ENCODE assay signal across 8 mouse cellular contexts in the genomic region with DNA sequence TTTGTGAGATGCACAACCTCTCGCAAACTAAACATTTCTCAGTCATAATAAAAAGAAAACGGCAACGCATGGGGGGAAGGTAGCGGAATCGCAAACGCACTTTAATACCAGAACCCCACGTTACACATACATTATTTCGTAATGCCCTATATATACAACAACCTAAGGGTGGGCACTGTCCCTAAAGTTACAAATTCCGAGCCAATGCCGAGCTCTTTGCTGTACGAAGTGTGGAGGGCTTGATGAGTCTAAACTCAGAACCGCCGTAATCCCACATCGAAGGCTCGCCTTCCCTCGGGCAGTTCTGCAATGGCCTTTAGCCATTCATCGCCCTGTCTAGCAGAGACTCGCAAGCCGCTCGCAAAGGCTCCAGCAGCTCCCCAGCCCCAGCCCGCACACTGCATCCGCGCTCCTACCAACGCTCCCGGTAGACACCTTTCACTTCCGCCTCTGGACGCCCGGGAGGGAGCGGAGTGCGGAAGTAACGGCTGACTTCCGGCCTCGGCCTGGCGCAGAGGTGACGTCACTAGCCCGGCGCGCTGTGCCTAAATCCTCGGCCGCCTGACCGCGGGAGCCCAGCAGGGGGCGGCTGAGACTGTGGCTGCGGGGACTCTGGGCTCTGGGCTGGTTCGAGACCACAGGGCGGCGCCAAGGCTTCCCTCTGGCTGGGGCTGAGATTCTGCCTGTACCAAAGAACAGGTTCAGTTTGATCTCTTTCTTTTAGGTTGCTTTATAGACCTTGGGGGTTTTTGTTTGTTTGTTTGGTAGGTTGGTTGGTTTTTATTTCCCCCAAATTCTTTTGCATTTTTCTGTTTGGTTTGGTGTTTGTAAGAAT. TPM values are rescaled to one million over a fixed set of nuclear protein-coding genes. Genes with fewer than 3 reads are reported as not detected.
DNase-seq lines count a peak whose midpoint lies in the region; ATAC-seq lines count a peak whose summit lies in the region.
"Not testable (repeated sequence)": the region's sequence is repeated elsewhere in the genome, so short reads cannot be mapped to it uniquely, and the experiment has no call there.

A gene (minus strand): TSS at position 475 of the 835 bp plus-strand sequence.

- DNase-seq in R1 (ENCODE audit: low read depth, low spot score), result peak; percentile 23
- peak; percentile 56 to 60 for DNase-seq in cerebellum, postnatal 25 days
- peak; percentile 18 to 31 for DNase-seq in frontal cortex, postnatal 14 days (ENCODE audit: low spot score in 2 of 2)
- peak; percentile 28 for DNase-seq in layer of hippocampus, adult 9-11 months
- peak; percentile 48 for DNase-seq in thymus, postnatal 14 days

- H3K4me3 ChIP-seq in hindbrain, embryonic 12.5 days, result peak within 1 kb of the TSS; percentile 38
- peak within 1 kb of the TSS; percentile 53 for H3K4me3 ChIP-seq in lung, embryonic 16.5 days (ENCODE audit: low read length)

- 1% methylated on average over 11 of the region's 47 CpGs for WGBS in hindbrain, embryonic 12.5 days
- WGBS in lung, embryonic 16.5 days, result 0% methylated on average over 7 of the region's 47 CpGs

- 0 out of 2 replicates have a peak within 1 kb of the TSS, but pooled peaks have one; percentile 18 for H3K27ac ChIP-seq in hindbrain, embryonic 12.5 days
- H3K27ac ChIP-seq in lung, embryonic 16.5 days (ENCODE audit: low read length), result not testable (repeated sequence)

- H3K27me3 ChIP-seq in hindbrain, embryonic 12.5 days; lung, embryonic 16.5 days (ENCODE audit: control insufficient read depth, insufficient read depth, low read depth, low read length): not testable (repeated sequence)

- not testable (repeated sequence) for H3K9me3 ChIP-seq in hindbrain, embryonic 12.5 days (replicated peaks); lung, embryonic 16.5 days (ENCODE audit: control insufficient read depth, low read length)

- H3K4me2 ChIP-seq in hindbrain, embryonic 12.5 days (replicated peaks), result peak within 1 kb of the TSS; percentile 59
- H3K4me2 ChIP-seq in lung, embryonic 16.5 days (ENCODE audit: low read depth, low read length), result peak within 1 kb of the TSS; percentile 62

- ATAC-seq in hindbrain, embryonic 12.5 days (ENCODE audit: low FRiP score), result peak; percentile 100
- ATAC-seq in lung, embryonic 16.5 days (ENCODE audit: low read depth), result peak; percentile 100
- peak; percentile 98 for ATAC-seq in neutrophil, adult 5-6 weeks (ENCODE audit: extremely low read depth, insufficient number of reproducible peaks, low FRiP score, poor library complexity, severe bottlenecking)

- H3K36me3 ChIP-seq in hindbrain, embryonic 12.5 days; lung, embryonic 16.5 days (ENCODE audit: control insufficient read depth, insufficient read depth, low read length): not testable (repeated sequence)

- H3K9ac ChIP-seq in hindbrain, embryonic 12.5 days, result peak within 1 kb of the TSS; percentile 52
- H3K9ac ChIP-seq in lung, embryonic 16.5 days (ENCODE audit: low read length), result peak within 1 kb of the TSS; percentile 48

- not testable (repeated sequence) for H3K4me1 ChIP-seq in hindbrain, embryonic 12.5 days; lung, embryonic 16.5 days (replicated peaks; ENCODE audit: control insufficient read depth, insufficient read depth, low read length)

RNA-seq across cellular contexts. Expression of the gene that starts here (rescaled TPM):
- polyA plus RNA-seq in hindbrain, embryonic 12.5 days (2016; fragmentation: Nextera tagmentation; extraction: Ambion mirVana), result 8.4 and 9.5 TPM in 2 replicates
- polyA plus RNA-seq in lung, embryonic 16.5 days (2015; fragmentation: Nextera tagmentation; extraction: Ambion mirVana), result 8.8 and 10.2 TPM in 2 replicates
- 27.6 and 29.1 TPM in 2 replicates for total RNA-seq in neutrophil, adult 5-6 weeks (2017)
